Mouse (Mus musculus) intestine, embryonic 14.5 days (tissue): ENCODE measurements around the gene Kirrel3. TPM values are rescaled to one million over a fixed set of nuclear protein-coding genes. Genes with fewer than 3 reads are reported as not detected.

ENCODE experiments used
- ATAC-seq: fragments of 200-750 bp; cut with Nextera tagmentation; replicated peaks from 2 replicates; pipeline ENCODE4 v1.8.0; 2017; ENCODE audit warnings: low read depth, moderate number of reproducible peaks, moderate TSS enrichment, moderate library complexity; ENCODE audit not compliant: low FRiP score, low TSS enrichment
- DNase-seq: peaks from one replicate; pipeline ENCODE4 v3.0.0-alpha.2; 2018; ENCODE audit warnings: low spot score
- H3K27ac ChIP-seq: fragments of 300-500 bp; sonication (generic); 2 replicates; pipeline ENCODE4 v1.5.1; 2014; ENCODE audit warnings: low read depth, mild to moderate bottlenecking, control low read depth
- H3K27me3 ChIP-seq: fragments of 300-500 bp; sonication (generic); replicated peaks from 2 replicates; pipeline ENCODE4 v1.6.1; 2014; ENCODE audit warnings: low read length, control low read depth; ENCODE audit not compliant: control insufficient read depth, insufficient read depth
- H3K36me3 ChIP-seq: fragments of 300-500 bp; sonication (generic); 2 replicates; pipeline ENCODE4 v1.6.1; 2014; ENCODE audit warnings: low read length, control low read depth; ENCODE audit not compliant: control insufficient read depth, insufficient read depth
- H3K4me1 ChIP-seq: fragments of 300-500 bp; sonication (generic); replicated peaks from 2 replicates; pipeline ENCODE4 v1.6.1; 2014; ENCODE audit warnings: low read length, control low read depth, mixed read lengths; ENCODE audit not compliant: control insufficient read depth, insufficient read depth
- H3K4me2 ChIP-seq: fragments of 300-500 bp; sonication (generic); 2 replicates; pipeline ENCODE4 v1.6.1; 2014; ENCODE audit warnings: low read length
- H3K4me3 ChIP-seq: fragments of 300-500 bp; sonication (generic); 2 replicates; pipeline ENCODE4 v1.5.1; 2014; ENCODE audit warnings: low read depth, low read length, control low read depth, mixed read lengths
- H3K9ac ChIP-seq: fragments of 300-500 bp; sonication (generic); 2 replicates; pipeline ENCODE4 v1.6.1; 2014; ENCODE audit warnings: mild to moderate bottlenecking, low read length
- H3K9me3 ChIP-seq: fragments of 300-500 bp; sonication (generic); 2 replicates; pipeline ENCODE4 v1.6.1; 2016; ENCODE audit warnings: low read length, control low read depth; ENCODE audit not compliant: control insufficient read depth
- WGBS: fragments of 180-500 bp; shearing (Covaris S2); extraction: QIAGEN DNeasy Blood & Tissue Kit; methylation state at CpG from one replicate; pipeline ENCODE4 v1.1.7; 2014; 5-methylcytosine and 5-hydroxymethylcytosine counted together
- polyA plus RNA-seq: library from polyadenylated mRNA; unstranded; fragments of >200 nt; fragmentation: Nextera tagmentation; extraction: Ambion mirVana; gene quantifications from 2 replicates; pipeline ENCODE4 v1.2.1, GENCODE M21; 2014

The Kirrel3 gene
- polyA plus RNA-seq, 1 experiment from 2014 or later, result 3.2 TPM

DNA sequence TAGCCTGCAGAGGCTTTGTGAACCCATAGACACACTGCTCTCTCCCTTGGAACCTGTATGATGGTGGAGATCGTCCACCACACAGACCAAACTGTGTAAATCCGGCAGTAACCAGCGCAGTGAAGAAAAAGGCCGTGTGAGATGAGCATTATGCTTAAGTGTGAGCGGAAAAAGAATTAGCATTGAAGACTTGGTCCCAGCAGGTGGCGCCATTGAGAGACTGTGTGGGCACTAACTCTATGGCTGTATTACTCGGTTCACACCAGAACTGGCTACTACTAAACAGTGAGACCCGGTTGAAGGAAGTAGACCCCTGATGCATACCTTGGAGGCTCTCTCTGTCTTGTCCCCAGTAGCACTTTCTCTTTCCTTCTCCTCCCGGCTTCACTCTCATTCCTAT is 371.9 kb downstream of the Kirrel3 start:
- H3K4me3 ChIP-seq, result no peak overlapping the region
- no peaks in the 10 kb centered on the region for H3K36me3 ChIP-seq
- H3K27ac ChIP-seq, result no peak overlapping the region
- H3K9ac ChIP-seq, result no peak overlapping the region
- H3K9me3 ChIP-seq, result no peaks in the 10 kb centered on the region
- no peak for ATAC-seq
- no peak for DNase-seq
- no peak overlapping the region for H3K4me2 ChIP-seq
- no peaks in the 10 kb centered on the region for H3K27me3 ChIP-seq
- 59% methylated on average over 9 of the region's 9 CpGs for WGBS
- H3K4me1 ChIP-seq, result no peaks in the 10 kb centered on the region

DNA sequence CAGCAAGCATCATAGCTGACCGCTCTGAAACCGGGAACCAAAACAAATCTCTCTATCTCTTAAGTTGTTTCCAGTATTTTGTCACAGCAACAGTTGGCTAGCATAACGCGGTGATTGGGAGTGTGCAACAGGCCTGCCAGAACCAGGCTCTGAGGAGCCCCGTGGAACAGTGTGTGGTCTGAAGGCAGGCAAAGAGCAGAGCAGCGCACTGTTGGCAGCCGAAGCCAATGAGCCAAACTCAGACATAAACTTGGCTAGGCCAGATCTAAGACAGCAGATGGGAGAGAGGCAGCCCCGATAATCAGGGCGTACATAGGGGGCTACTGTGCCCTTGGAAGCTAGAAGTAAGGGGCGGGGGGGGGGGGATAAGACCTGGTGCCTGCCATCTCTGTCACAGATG is 372.4 kb downstream of the Kirrel3 start:
- H3K4me3 ChIP-seq, result no peak overlapping the region
- H3K9me3 ChIP-seq, result no peaks in the 10 kb centered on the region
- H3K27ac ChIP-seq, result no peak overlapping the region
- no peaks in the 10 kb centered on the region for H3K27me3 ChIP-seq
- no peak overlapping the region for H3K4me2 ChIP-seq
- no peak for ATAC-seq
- H3K4me1 ChIP-seq, result no peaks in the 10 kb centered on the region
- H3K36me3 ChIP-seq, result no peaks in the 10 kb centered on the region
- DNase-seq, result no peak
- WGBS, result 91% methylated on average over 10 of the region's 10 CpGs
- no peak overlapping the region for H3K9ac ChIP-seq

DNA sequence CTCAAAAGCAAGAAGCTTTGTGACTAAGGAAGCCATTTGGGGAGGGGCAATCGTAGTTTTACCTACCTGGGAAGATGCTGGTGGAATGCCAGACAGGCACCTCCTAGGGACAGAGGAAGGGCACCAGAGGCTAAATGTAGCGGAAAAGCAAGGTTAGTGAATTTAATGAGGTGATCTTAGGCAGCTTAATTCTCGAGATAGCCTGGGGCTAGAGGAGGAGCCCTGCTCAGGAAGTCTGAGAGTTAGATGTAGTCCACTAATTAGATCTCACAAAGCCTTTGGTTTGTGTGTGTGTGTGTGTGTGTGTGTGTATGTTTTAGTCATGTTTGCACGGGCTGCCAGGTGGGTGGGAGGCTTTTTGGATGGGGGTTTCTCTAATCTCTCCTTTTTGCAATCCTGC is 375.2 kb downstream of the Kirrel3 start:
- H3K4me1 ChIP-seq, result no peaks in the 10 kb centered on the region
- H3K36me3 ChIP-seq, result no peaks in the 10 kb centered on the region
- no peak overlapping the region for H3K4me2 ChIP-seq
- H3K4me3 ChIP-seq, result no peak overlapping the region
- ATAC-seq (no peak), DNase-seq (no peak)
- no peak overlapping the region for H3K9ac ChIP-seq
- no peaks in the 10 kb centered on the region for H3K27me3 ChIP-seq
- no peaks in the 10 kb centered on the region for H3K9me3 ChIP-seq
- no peak overlapping the region for H3K27ac ChIP-seq
- 31% methylated on average over 4 of the region's 4 CpGs for WGBS

- Histone ChIP-seq H3K9ac (no peak overlapping the region), H3K4me2 (no peak overlapping the region), H3K4me1 (no peaks in the 10 kb centered on the region), H3K27ac (no peak overlapping the region), H3K4me3 (no peak overlapping the region), H3K9me3 (no peaks in the 10 kb centered on the region), H3K36me3 (no peaks in the 10 kb centered on the region), H3K27me3 (no peaks in the 10 kb centered on the region)
- 51% methylated on average over 2 of the region's 2 CpGs for WGBS
- ATAC-seq (no peak), DNase-seq (peak; percentile 66)
These were observed 376.1 kb downstream of the Kirrel3 start for GRCm38 (mm10) chr9:34861775-34862174.

DNA sequence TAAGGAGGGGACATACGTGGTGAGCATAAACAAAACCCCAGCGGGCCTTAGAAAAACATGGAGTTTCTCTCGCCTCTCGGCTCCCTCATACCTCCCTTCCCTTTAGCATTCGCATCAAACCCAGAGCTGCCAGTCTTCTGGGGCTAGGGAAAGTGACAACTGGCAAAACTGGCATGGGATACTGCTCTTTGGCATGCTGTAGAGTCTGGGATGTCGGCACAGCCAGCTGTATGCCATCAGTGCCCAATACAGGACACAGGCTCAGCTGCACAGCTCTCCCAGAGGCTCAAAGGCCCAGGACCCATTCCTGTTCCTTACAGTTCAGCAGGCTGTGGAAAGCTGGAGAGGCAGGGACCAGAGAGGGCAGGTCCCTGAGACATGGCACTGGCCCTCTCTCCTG is 379.9 kb downstream of the Kirrel3 start:
- Histone ChIP-seq H3K27me3 (no peaks in the 10 kb centered on the region), H3K9ac (no peak overlapping the region), H3K4me1 (no peaks in the 10 kb centered on the region), H3K4me2 (no peak overlapping the region), H3K9me3 (no peaks in the 10 kb centered on the region), H3K27ac (no peak overlapping the region), H3K4me3 (no peak overlapping the region), H3K36me3 (no peaks in the 10 kb centered on the region)
- DNase-seq (no peak), ATAC-seq (no peak)
- WGBS, result 83% methylated on average over 6 of the region's 6 CpGs

GRCm38 (mm10) chr9:34871316-34871966 is 385.7 kb downstream of the Kirrel3 start:
- 70% methylated on average over 15 of the region's 15 CpGs for WGBS
- no peaks in the 10 kb centered on the region for H3K9me3 ChIP-seq

DNA sequence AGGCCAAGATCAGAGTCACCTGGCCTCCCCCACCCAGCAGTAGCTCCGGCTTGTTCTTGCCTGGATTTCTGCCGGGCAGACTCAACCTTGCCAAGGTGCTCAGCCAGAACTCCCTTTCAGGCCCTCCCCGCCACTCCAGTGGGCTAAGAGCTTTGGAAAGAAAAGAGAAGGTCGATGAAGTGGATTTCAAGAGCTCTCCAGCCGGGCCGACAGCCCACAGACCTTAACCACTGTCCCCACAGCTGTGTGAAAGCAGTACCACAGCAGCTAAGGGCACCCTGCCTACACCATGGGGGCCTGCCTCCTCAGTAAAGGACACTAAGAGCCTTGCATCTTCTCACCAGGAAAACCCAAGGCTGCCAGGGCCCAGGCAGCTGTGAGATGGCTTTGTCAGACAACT is 389.5 kb downstream of the Kirrel3 start:
- Histone ChIP-seq H3K4me2 (no peak overlapping the region), H3K36me3 (no peaks in the 10 kb centered on the region), H3K4me1 (no peaks in the 10 kb centered on the region), H3K9ac (no peak overlapping the region), H3K27me3 (no peaks in the 10 kb centered on the region), H3K27ac (no peak overlapping the region), H3K9me3 (no peaks in the 10 kb centered on the region), H3K4me3 (no peak overlapping the region)
- ATAC-seq (no peak), DNase-seq (no peak)
- WGBS, result 80% methylated on average over 6 of the region's 6 CpGs

More at GRCm38 (mm10) chr9:34871316-34871966, 385.7 kb downstream of the Kirrel3 start:
- Histone ChIP-seq H3K4me2 (no peak overlapping the region), H3K27me3 (no peaks in the 10 kb centered on the region), H3K36me3 (no peaks in the 10 kb centered on the region), H3K27ac (no peak overlapping the region), H3K4me1 (no peaks in the 10 kb centered on the region), H3K9ac (no peak overlapping the region), H3K4me3 (no peak overlapping the region)
- no peak for DNase-seq
- no peak for ATAC-seq

DNA sequence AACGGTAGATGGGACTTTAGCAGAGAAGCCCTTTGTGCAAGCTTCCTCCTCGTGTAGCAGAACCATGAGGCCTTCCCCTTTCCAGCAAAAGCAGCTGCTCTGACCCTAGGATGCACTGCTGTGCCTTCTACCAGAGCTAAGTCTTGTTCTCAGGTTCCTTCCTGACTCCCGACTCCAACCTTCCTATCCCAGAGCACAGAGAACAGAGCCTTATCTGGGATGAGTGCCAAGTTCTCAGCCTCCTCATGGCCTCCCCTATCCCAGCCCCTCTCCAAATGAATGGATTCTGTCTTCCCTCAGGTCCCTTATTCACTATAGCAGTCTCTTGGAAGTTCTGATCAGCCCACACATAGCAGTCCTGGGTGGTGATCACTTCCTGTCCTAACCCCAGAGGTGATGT is 391.5 kb downstream of the Kirrel3 start:
- H3K4me3 ChIP-seq, result no peak overlapping the region
- H3K36me3 ChIP-seq, result no peaks in the 10 kb centered on the region
- DNase-seq, result no peak
- 48% methylated on average over 3 of the region's 3 CpGs for WGBS
- H3K9ac ChIP-seq, result no peak overlapping the region
- no peak for ATAC-seq
- H3K27ac ChIP-seq, result no peak overlapping the region
- H3K27me3 ChIP-seq, result no peaks in the 10 kb centered on the region
- no peaks in the 10 kb centered on the region for H3K9me3 ChIP-seq
- H3K4me2 ChIP-seq, result no peak overlapping the region
- no peaks in the 10 kb centered on the region for H3K4me1 ChIP-seq

- no peak overlapping the region for H3K4me2 ChIP-seq
- H3K9me3 ChIP-seq, result no peaks in the 10 kb centered on the region
- H3K27ac ChIP-seq, result no peak overlapping the region
- H3K4me1 ChIP-seq, result no peaks in the 10 kb centered on the region
- no peak overlapping the region for H3K4me3 ChIP-seq
- 49% methylated on average over 3 of the region's 3 CpGs for WGBS
- no peaks in the 10 kb centered on the region for H3K36me3 ChIP-seq
- ATAC-seq (no peak), DNase-seq (no peak)
- no peaks in the 10 kb centered on the region for H3K27me3 ChIP-seq
- H3K9ac ChIP-seq, result no peak overlapping the region
These were observed 392.1 kb downstream of the Kirrel3 start for GRCm38 (mm10) chr9:34877799-34878198.
